ENCODE assay signal across 25 mouse cellular contexts in genomic region chr8:85313036-85313435, GRCm38 (mm10). TPM values are rescaled to one million over a fixed set of nuclear protein-coding genes. Genes with fewer than 3 reads are reported as not detected.
DNase-seq lines count a peak whose midpoint lies in the region; ATAC-seq and TF ChIP-seq lines count a peak whose summit lies in the region.
"Had no signal": no experiment of that assay in that cellular context is flagged by ENCODE, and none has a peak within 500 bp of the region (broad histone marks: within the 10 kb centered on the region; RNA-seq: fewer than 3 reads in every experiment).

No protein-coding gene starts in this region.

- H3K79me2 ChIP-seq in MEL (ENCODE audit: control insufficient read depth, insufficient read depth, low read length, poor library complexity) = no peaks in the 10 kb centered on the region

- peak overlapping the region; percentile 36; the same call in 1 of the 2 replicates for H3K27ac ChIP-seq in liver, embryonic 13.5 days
- no peak overlapping the region for H3K27ac ChIP-seq in liver, postnatal 0 days (ENCODE audit: low read depth)
- H3K27ac ChIP-seq in MEL (ENCODE audit: control insufficient read depth, low read depth, low read length) = no peak overlapping the region
- H3K27ac ChIP-seq in kidney, adult 2 months (ENCODE audit: insufficient read depth, low read depth, low read length) = no peak overlapping the region
- H3K27ac ChIP-seq: embryonic facial prominence, embryonic 13.5 days; embryonic facial prominence, embryonic 15.5 days; forebrain, embryonic 10.5 days; forebrain, embryonic 12.5 days had no signal

- DNase-seq in liver, embryonic 13.5 days = no peak
- no peak for DNase-seq in liver, postnatal 0 days
- DNase-seq in 416B (ENCODE audit: low read depth) (peak; percentile 52), MEL (ENCODE audit: low read depth, low spot score) (peak; percentile 28)
- no peak for DNase-seq in kidney, adult 2 months
- DNase-seq: adrenal gland, adult 2 months; adrenal gland, postnatal 10 days; adrenal gland, postnatal 25 days; B cell, adult 2 months; cerebellum, adult 11 months; cerebellum, adult 18-20 months; cerebellum, adult 8-10 months; cerebellum, adult 9-11 months; cerebellum, postnatal 14 days; cerebellum, postnatal 36 days; embryo, embryonic 11 days had no signal

- no peaks in the 10 kb centered on the region for H3K27me3 ChIP-seq in liver, embryonic 13.5 days
- no peaks in the 10 kb centered on the region for H3K27me3 ChIP-seq in liver, postnatal 0 days (ENCODE audit: insufficient read depth, low read length)
- no peaks in the 10 kb centered on the region for H3K27me3 ChIP-seq in MEL (ENCODE audit: control insufficient read depth in 1 of 2, insufficient read depth in 2 of 2, low read length in 2 of 2)
- no peaks in the 10 kb centered on the region for H3K27me3 ChIP-seq in kidney, adult 2 months (replicated peaks; ENCODE audit: control insufficient read depth, insufficient read depth, low read length)
- H3K27me3 ChIP-seq: CH12.LX; embryonic facial prominence, embryonic 13.5 days; embryonic facial prominence, embryonic 15.5 days; forebrain, embryonic 12.5 days had no signal

- no peak overlapping the region for H3K4me2 ChIP-seq in liver, embryonic 13.5 days
- no peak overlapping the region for H3K4me2 ChIP-seq in liver, postnatal 0 days (ENCODE audit: low read depth, low read length)
- H3K4me2 ChIP-seq: embryonic facial prominence, embryonic 13.5 days; embryonic facial prominence, embryonic 15.5 days; forebrain, embryonic 12.5 days had no signal

- no peak for TF ChIP-seq EP300 in liver, postnatal 0 days (IDR thresholded peaks at IDR 0.05; ENCODE audit: low read depth)
- TF ChIP-seq EP300 in MEL (IDR thresholded peaks at IDR 0.05; ENCODE audit: low read depth in 1 of 2, low read length in 2 of 2) = no peak; a peak in 2 of 4 replicates

- no peak for TF ChIP-seq RAD21 in MEL (IDR thresholded peaks at IDR 0.05; ENCODE audit: low read depth, low read length)

- H3K9ac ChIP-seq in liver, embryonic 13.5 days = no peak overlapping the region
- H3K9ac ChIP-seq in liver, postnatal 0 days (replicated peaks) = no peak overlapping the region
- H3K9ac ChIP-seq in MEL (ENCODE audit: control insufficient read depth, low read depth, low read length, poor library complexity, severe bottlenecking) = no peak overlapping the region
- H3K9ac ChIP-seq: embryonic facial prominence, embryonic 13.5 days; embryonic facial prominence, embryonic 15.5 days; forebrain, embryonic 12.5 days had no signal

- ATAC-seq in liver, embryonic 13.5 days (ENCODE audit: low read depth) = no peak
- ATAC-seq in liver, postnatal 0 days = no peak
- ATAC-seq: CD4-positive, CD25-positive, alpha-beta regulatory T cell, adult 4 months; forebrain, embryonic 14.5 days; forebrain, embryonic 16.5 days had no signal

- no peak for TF ChIP-seq CTCF in liver, postnatal 0 days (IDR thresholded peaks at IDR 0.05; ENCODE audit: low read depth)
- TF ChIP-seq CTCF in MEL (IDR thresholded peaks at IDR 0.05 in 2 of 3, conservative IDR thresholded peaks at IDR 0.05 in 1 of 3; ENCODE audit: control insufficient read depth in 1 of 3, insufficient read depth in 1 of 3, low read depth in 2 of 3, low read length in 3 of 3, poor library complexity in 1 of 3, severe bottlenecking in 1 of 3) = no peak
- no peak for TF ChIP-seq CTCF in kidney, adult 2 months (conservative IDR thresholded peaks at IDR 0.05; ENCODE audit: insufficient read depth, insufficient read length, low read depth, low read length)

- peaks cover under 1% of the 10 kb centered on the region; the same call in 1 of the 2 replicates for H3K9me3 ChIP-seq in liver, embryonic 13.5 days (replicated peaks)
- H3K9me3 ChIP-seq in liver, postnatal 0 days (ENCODE audit: low read length) = no peaks in the 10 kb centered on the region
- H3K9me3 ChIP-seq in MEL (replicated peaks; ENCODE audit: insufficient read depth, low read length) = no peaks in the 10 kb centered on the region
- H3K9me3 ChIP-seq: embryonic facial prominence, embryonic 13.5 days; embryonic facial prominence, embryonic 15.5 days; forebrain, embryonic 12.5 days had no signal

- H3K36me3 ChIP-seq in liver, embryonic 13.5 days = peaks cover 19% of the 10 kb centered on the region
- H3K36me3 ChIP-seq in liver, postnatal 0 days (replicated peaks; ENCODE audit: insufficient read depth, low read length) = peaks cover 8% of the 10 kb centered on the region
- H3K36me3 ChIP-seq in MEL (ENCODE audit: control insufficient read depth in 1 of 2, insufficient read depth in 2 of 2, low read length in 2 of 2) = peaks cover 2 to 5% of the 10 kb centered on the region in 2 experiments
- peaks cover 2% of the 10 kb centered on the region; the same call in 1 of the 2 replicates for H3K36me3 ChIP-seq in kidney, adult 2 months (ENCODE audit: control insufficient read depth, insufficient read depth, low read length)

- no peak for TF ChIP-seq POLR2A in MEL (IDR thresholded peaks at IDR 0.05; ENCODE audit: control insufficient read depth in 1 of 2, insufficient read depth in 1 of 2, low read depth in 1 of 2, low read length in 2 of 2, poor library complexity in 1 of 2)
- no peak for TF ChIP-seq POLR2A in kidney, adult 2 months (IDR thresholded peaks at IDR 0.05; ENCODE audit: low read depth, low read length)

- H3K4me3 ChIP-seq in liver, embryonic 13.5 days (replicated peaks) = no peak overlapping the region
- H3K4me3 ChIP-seq in liver, postnatal 0 days (ENCODE audit: low read depth, low read length) = no peak overlapping the region
- H3K4me3 ChIP-seq in MEL (ENCODE audit: control insufficient read depth in 1 of 2, insufficient read depth in 1 of 2, low read depth in 2 of 2, low read length in 2 of 2) = no peak overlapping the region
- no peak overlapping the region for H3K4me3 ChIP-seq in kidney, adult 2 months (ENCODE audit: insufficient read depth, low read depth, low read length)
- H3K4me3 ChIP-seq: embryonic facial prominence, embryonic 13.5 days; embryonic facial prominence, embryonic 15.5 days; erythroblast, embryonic 14.5 days; forebrain, embryonic 10.5 days; forebrain, embryonic 12.5 days had no signal

- 22% methylated on average over 3 of the region's 3 CpGs for WGBS in liver, embryonic 13.5 days (ENCODE audit: insufficient replicate concordance)
- 49% methylated on average over 3 of the region's 3 CpGs for WGBS in liver, postnatal 0 days (ENCODE audit: insufficient replicate concordance)
- 82% methylated on average over 3 of the region's 3 CpGs for WGBS in kidney, adult 2 months

- peaks cover 12% of the 10 kb centered on the region for H3K4me1 ChIP-seq in liver, embryonic 13.5 days (replicated peaks)
- 0 out of 2 replicates have a peak, but pooled peaks cover under 1% of the 10 kb centered on the region for H3K4me1 ChIP-seq in liver, postnatal 0 days (ENCODE audit: insufficient read depth)
- peaks cover 0 to 7% of the 10 kb centered on the region in 2 experiments; a peak in 2 of 4 replicates for H3K4me1 ChIP-seq in MEL (ENCODE audit: control insufficient read depth in 1 of 2, insufficient read depth in 2 of 2, low read length in 2 of 2)
- H3K4me1 ChIP-seq in kidney, adult 2 months (ENCODE audit: control insufficient read depth, insufficient read depth, low read length) = no peaks in the 10 kb centered on the region
- H3K4me1 ChIP-seq: embryonic facial prominence, embryonic 13.5 days; embryonic facial prominence, embryonic 15.5 days; forebrain, embryonic 10.5 days; forebrain, embryonic 12.5 days had no signal

TF ChIP-seq in MEL, 35 proteins besides CTCF, POLR2A, EP300 and RAD21:
- TF ChIP-seq ZNF384 (IDR thresholded peaks at IDR 0.05; ENCODE audit: low read depth, low read length) (peak; percentile 61; the same call in 1 of the 2 replicates), POLR2AphosphoS5 (IDR thresholded peaks at IDR 0.05; ENCODE audit: borderline replicate concordance, low read depth, low read length) (no peak)

RNA-seq across cellular contexts. Expression of gene Vps35, which starts 13.4 kb away (rescaled TPM):
- 110 and 138 TPM in 2 replicates for polyA plus RNA-seq in liver, embryonic 13.5 days (2015; fragmentation: Nextera tagmentation; extraction: Ambion mirVana)
- polyA plus RNA-seq in liver, postnatal 0 days (2015; fragmentation: Nextera tagmentation; extraction: Ambion mirVana) = 48.1 and 54.6 TPM in 2 replicates
- total RNA-seq in MEL (2012; rRNA removed) = 91.5 and 92.1 TPM in 2 replicates
- 10 to 100 TPM in 1 of 2 experiments, not detected in 1; 68.4 TPM for polyA plus RNA-seq in MEL (2012; ENCODE audit: insufficient read depth in 1 of 2, insufficient read length in 2 of 2, low read depth in 1 of 2, low replicate concordance in 2 of 2, missing spikeins in 1 of 2)
- 26.0 and 33.3 TPM in 2 replicates for polyA plus RNA-seq in kidney, adult 2 months (2012; rRNA removed)

RNA-seq across cellular contexts. Expression of gene Orc6, which starts 13.6 kb away (rescaled TPM):
- 113 and 120 TPM in 2 replicates for polyA plus RNA-seq in liver, embryonic 13.5 days (2015; fragmentation: Nextera tagmentation; extraction: Ambion mirVana)
- 40.1 and 46.3 TPM in 2 replicates for polyA plus RNA-seq in liver, postnatal 0 days (2015; fragmentation: Nextera tagmentation; extraction: Ambion mirVana)
- total RNA-seq in MEL (2012; rRNA removed) = 92.3 and 115 TPM in 2 replicates
- polyA plus RNA-seq in MEL (2012; ENCODE audit: insufficient read depth in 1 of 2, insufficient read length in 2 of 2, low read depth in 1 of 2, low replicate concordance in 2 of 2, missing spikeins in 1 of 2) = 10 to 100 TPM in 1 of 2 experiments, not detected in 1; 87.7 TPM
- 6.9 and 9.9 TPM in 2 replicates for polyA plus RNA-seq in kidney, adult 2 months (2012; rRNA removed)

Comparison
In these comparisons a context has a peak if more than half of its experiments do, and no peak if none do; other contexts are left out.
1. DNase-seq: peak in 416B (single experiment) and MEL (single experiment); none in liver, embryonic 13.5 days (single experiment), liver, postnatal 0 days (single experiment) and kidney, adult 2 months (single experiment).